Mouse (Mus musculus): ENCODE measurements at regions not wholly inside any gene's neighbourhood (a gene's known extent, or its start where the extent isn't known, plus 50 kb on each side); places are given as distances from the start of the nearest gene placed in this dataset.

- DNase-seq: no peak
Measured at GRCm38 (mm10) chr5:118428323-118429095, 132.0 kb upstream of the Med13l start.

GRCm38 (mm10) chr5:118433599-118433998, 126.9 kb upstream of the Med13l start:
- DNase-seq: no peak

GRCm38 (mm10) chr5:118434718-118435555, 125.5 kb upstream of the Med13l start:
- no peak for DNase-seq

- no peak for DNase-seq
Measured at GRCm38 (mm10) chr5:118435556-118435950, 124.9 kb upstream of the Med13l start.

- DNase-seq: no peak
Measured at GRCm38 (mm10) chr5:118436035-118436434, 124.4 kb upstream of the Med13l start.

- DNase-seq: no peak
Measured at GRCm38 (mm10) chr5:118436474-118437306, 123.8 kb upstream of the Med13l start.

- DNase-seq: no peak
Measured at GRCm38 (mm10) chr5:118437307-118437610, 123.2 kb upstream of the Med13l start.

GRCm38 (mm10) chr5:118438016-118438415, 122.5 kb upstream of the Med13l start:
- DNase-seq: peak; percentile 71 to 75

GRCm38 (mm10) chr5:118444538-118445251, 115.8 kb upstream of the Med13l start:
- no peak for DNase-seq

- no peak for DNase-seq
Measured at GRCm38 (mm10) chr5:118445252-118445987, 115.1 kb upstream of the Med13l start.

- DNase-seq: no peak
Measured at GRCm38 (mm10) chr5:118445988-118446280, 114.5 kb upstream of the Med13l start.

GRCm38 (mm10) chr5:118446878-118447277, 113.6 kb upstream of the Med13l start:
- no peak for DNase-seq

GRCm38 (mm10) chr5:118447366-118447765, 113.1 kb upstream of the Med13l start:
- DNase-seq: no peak

GRCm38 (mm10) chr5:118448884-118449515, 111.5 kb upstream of the Med13l start:
- no peak for DNase-seq

GRCm38 (mm10) chr5:118449893-118450292, 110.6 kb upstream of the Med13l start:
- DNase-seq: no peak

- DNase-seq: no peak
Measured at GRCm38 (mm10) chr5:118452052-118452451, 108.4 kb upstream of the Med13l start.

GRCm38 (mm10) chr5:118454096-118454495, 106.4 kb upstream of the Med13l start:
- no peak for DNase-seq

GRCm38 (mm10) chr5:118458727-118459390, 101.6 kb upstream of the Med13l start:
- DNase-seq: peak; percentile 40 to 50

GRCm38 (mm10) chr5:118459391-118459792, 101.1 kb upstream of the Med13l start:
- peak; percentile 30 to 43 for DNase-seq

GRCm38 (mm10) chr5:118461967-118462366, 98.5 kb upstream of the Med13l start:
- DNase-seq: no peak

Data from cerebellum, postnatal 10 days (tissue).